9 mouse cellular contexts compared by ENCODE assay signal in the genomic region with DNA sequence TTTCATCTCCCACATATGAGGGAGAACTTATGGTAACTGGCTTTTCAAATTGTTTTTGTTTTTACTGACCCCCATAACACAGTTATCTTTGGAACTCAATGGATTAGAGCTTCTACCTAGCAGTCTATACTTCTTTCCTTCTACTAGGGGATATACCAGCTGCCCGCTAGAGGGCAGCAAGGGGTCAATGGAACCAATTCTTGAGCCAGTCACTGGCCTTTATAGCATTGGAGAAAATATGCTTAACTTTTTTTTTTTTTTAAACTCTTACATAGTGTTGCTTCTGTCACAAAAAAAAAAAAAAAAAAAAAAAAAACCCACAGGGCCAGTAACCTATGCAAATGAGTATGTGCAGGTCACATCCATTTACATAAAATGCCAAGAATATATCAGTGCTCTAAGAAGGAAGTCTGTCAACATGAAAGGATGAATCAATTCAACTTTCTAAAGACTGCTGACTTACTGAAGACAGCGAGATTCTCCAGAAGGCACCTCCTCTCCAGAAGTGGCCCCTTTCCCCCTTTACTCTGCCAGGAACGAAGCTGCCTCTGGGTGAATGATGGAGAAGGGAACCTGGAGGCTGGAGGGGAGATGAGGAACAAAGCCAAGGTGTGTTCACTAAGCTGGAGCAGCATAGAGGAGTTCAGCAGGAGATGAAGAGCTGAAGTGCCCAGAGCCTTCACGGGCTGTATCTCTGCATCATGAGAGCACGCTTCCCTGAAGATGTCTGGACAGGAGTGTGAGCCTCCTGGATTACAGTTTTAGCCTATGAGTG.
DNase-seq lines count a peak whose midpoint lies in the region; ATAC-seq and TF ChIP-seq lines count a peak whose summit lies in the region.
"Had no signal": no experiment of that assay in that cellular context is flagged by ENCODE, and none has a peak within 500 bp of the region (broad histone marks: within the 10 kb centered on the region; RNA-seq: fewer than 3 reads in every experiment).

No protein-coding gene starts in this region.

- no peaks in the 10 kb centered on the region for H3K9me3 ChIP-seq in forebrain, embryonic 13.5 days (replicated peaks)
- H3K9me3 ChIP-seq in hindbrain, embryonic 12.5 days (replicated peaks) = no peaks in the 10 kb centered on the region
- no peaks in the 10 kb centered on the region for H3K9me3 ChIP-seq in lung, postnatal 0 days (ENCODE audit: low read length)
- H3K9me3 ChIP-seq: limb, embryonic 15.5 days had no signal

- no peak for ATAC-seq in cerebellum, adult (ENCODE audit: insufficient number of reproducible peaks, low FRiP score, low TSS enrichment)
- ATAC-seq in forebrain, embryonic 13.5 days = peak; percentile 59; the same call in 1 of the 2 replicates
- peak; percentile 68; the same call in 1 of the 2 replicates for ATAC-seq in hindbrain, embryonic 12.5 days (ENCODE audit: low FRiP score)
- ATAC-seq in lung, postnatal 0 days = peak; percentile 40; the same call in 1 of the 2 replicates

- H3K36me3 ChIP-seq in forebrain, embryonic 13.5 days (ENCODE audit: poor library complexity, severe bottlenecking) = no peaks in the 10 kb centered on the region
- H3K36me3 ChIP-seq in hindbrain, embryonic 12.5 days = no peaks in the 10 kb centered on the region
- no peaks in the 10 kb centered on the region for H3K36me3 ChIP-seq in lung, postnatal 0 days (ENCODE audit: insufficient read depth, low read length)
- H3K36me3 ChIP-seq: limb, embryonic 15.5 days had no signal

- WGBS in forebrain, embryonic 13.5 days = 58% methylated on average over 5 of the region's 5 CpGs
- 59% methylated on average over 5 of the region's 5 CpGs for WGBS in hindbrain, embryonic 12.5 days
- WGBS in lung, postnatal 0 days = 50% methylated on average over 5 of the region's 5 CpGs

- TF ChIP-seq EP300 in lung, postnatal 0 days (IDR thresholded peaks at IDR 0.05) = no peak

- H3K9ac ChIP-seq in forebrain, embryonic 13.5 days = no peak overlapping the region
- no peak overlapping the region for H3K9ac ChIP-seq in hindbrain, embryonic 12.5 days
- H3K9ac ChIP-seq in lung, postnatal 0 days (replicated peaks; ENCODE audit: low read depth) = no peak overlapping the region
- H3K9ac ChIP-seq: limb, embryonic 15.5 days had no signal

- no peaks in the 10 kb centered on the region for H3K4me1 ChIP-seq in forebrain, embryonic 13.5 days
- no peaks in the 10 kb centered on the region for H3K4me1 ChIP-seq in hindbrain, embryonic 12.5 days
- H3K4me1 ChIP-seq in lung, postnatal 0 days (ENCODE audit: insufficient read depth, low read depth, low read length) = no peaks in the 10 kb centered on the region; the same call in 1 of the 2 replicates

- H3K27me3 ChIP-seq in forebrain, embryonic 13.5 days = no peaks in the 10 kb centered on the region
- H3K27me3 ChIP-seq in hindbrain, embryonic 12.5 days = no peaks in the 10 kb centered on the region
- H3K27me3 ChIP-seq in lung, postnatal 0 days (replicated peaks; ENCODE audit: insufficient read depth, low read length) = no peaks in the 10 kb centered on the region
- H3K27me3 ChIP-seq: limb, embryonic 15.5 days had no signal

- H3K4me3 ChIP-seq in forebrain, embryonic 13.5 days = no peak overlapping the region
- no peak overlapping the region for H3K4me3 ChIP-seq in hindbrain, embryonic 12.5 days
- no peak overlapping the region for H3K4me3 ChIP-seq in layer of hippocampus, adult 2 months
- no peak overlapping the region for H3K4me3 ChIP-seq in lung, postnatal 0 days (ENCODE audit: low read depth, low read length)
- H3K4me3 ChIP-seq: limb, embryonic 15.5 days had no signal

- no peak overlapping the region for H3K27ac ChIP-seq in forebrain, embryonic 13.5 days
- H3K27ac ChIP-seq in hindbrain, embryonic 12.5 days = no peak overlapping the region
- H3K27ac ChIP-seq in layer of hippocampus, adult 2 months = no peak overlapping the region
- no peak overlapping the region for H3K27ac ChIP-seq in lung, postnatal 0 days (ENCODE audit: low read length)
- H3K27ac ChIP-seq: limb, embryonic 15.5 days had no signal

- no peak overlapping the region for H3K4me2 ChIP-seq in forebrain, embryonic 13.5 days
- H3K4me2 ChIP-seq in hindbrain, embryonic 12.5 days (replicated peaks) = no peak overlapping the region
- H3K4me2 ChIP-seq in lung, postnatal 0 days (replicated peaks; ENCODE audit: low read depth, low read length) = no peak overlapping the region
- H3K4me2 ChIP-seq: limb, embryonic 15.5 days had no signal

- peak; percentile 30 for DNase-seq in cerebellum, adult 11 months
- peak; percentile 64 for DNase-seq in brain, adult 2 months (ENCODE audit: low read depth, low spot score)
- DNase-seq in layer of hippocampus, adult 2 months (ENCODE audit: low spot score in 2 of 2) = peak; percentile 63 to 77
- DNase-seq in lung, postnatal 0 days (ENCODE audit: low spot score) = peak; percentile 82
- DNase-seq in skeletal muscle tissue, adult 2 months (ENCODE audit: low read depth, low spot score) = peak; percentile 46

- peak; percentile 91 for TF ChIP-seq CTCF in layer of hippocampus, adult 2 months (conservative IDR thresholded peaks at IDR 0.05)
- peak; percentile 75 for TF ChIP-seq CTCF in lung, postnatal 0 days (IDR thresholded peaks at IDR 0.05)

Comparison
In these comparisons a context has a peak if more than half of its experiments do, and no peak if none do; other contexts are left out.
1. DNase-seq: peak in every context shown above with its lines; median percentile 82 in lung, postnatal 0 days; 70 in layer of hippocampus, adult 2 months; 64 in brain, adult 2 months; 46 in skeletal muscle tissue, adult 2 months; 30 in cerebellum, adult 11 months.